Mouse (Mus musculus): ENCODE measurements at regions not wholly inside any gene's neighbourhood (a gene's known extent, or its start where the extent isn't known, plus 50 kb on each side); places are given as distances from the start of the nearest gene placed in this dataset.

GRCm38 (mm10) chr4:10204224-10204623 lies 670.1 kb upstream of the 2610301B20Rik start:
- no peak for TF ChIP-seq MYOD1 (IDR thresholded peaks at IDR 0.05; ENCODE audit: control insufficient read depth in 1 of 3, insufficient read length in 2 of 3, low read depth in 2 of 3)
- TF ChIP-seq TCF3 (IDR thresholded peaks at IDR 0.05; ENCODE audit: insufficient read length, low read depth) = no peak
- TF ChIP-seq REST (IDR thresholded peaks at IDR 0.05; ENCODE audit: insufficient read depth, insufficient read length) = no peak
- TF ChIP-seq CEBPB (IDR thresholded peaks at IDR 0.05; ENCODE audit: insufficient read depth, poor library complexity, severe bottlenecking) = no peak
- TF ChIP-seq E2F4 (IDR thresholded peaks at IDR 0.05; ENCODE audit: insufficient read depth) = no peak

DNA sequence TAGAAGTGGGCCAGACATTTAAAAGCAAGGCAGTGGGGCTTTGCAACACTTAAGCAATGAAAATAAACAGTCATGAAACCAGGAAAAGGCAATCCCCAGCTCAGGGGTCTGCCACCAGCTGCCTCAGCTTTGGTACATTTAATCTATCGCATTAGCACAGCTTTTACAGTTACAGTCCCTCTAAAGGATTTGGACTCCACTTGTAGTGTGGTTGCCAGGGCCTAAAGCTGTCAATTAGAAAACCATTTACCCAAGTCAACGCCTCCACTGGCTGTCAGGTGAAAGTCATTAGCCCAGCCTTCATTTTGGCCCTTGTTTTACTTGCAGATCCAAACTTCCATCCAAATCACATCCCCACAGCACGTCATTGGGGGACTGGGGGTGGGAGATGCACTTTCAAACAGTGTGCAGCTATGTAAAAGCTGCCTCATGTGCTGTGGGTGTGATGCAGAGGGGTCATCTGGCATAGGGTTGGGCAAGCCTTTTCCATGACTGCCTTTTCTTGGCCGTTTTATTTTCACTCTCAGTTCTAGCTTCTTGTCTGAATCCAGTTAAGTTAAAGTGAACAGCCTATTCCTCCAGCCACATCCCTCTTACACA lies 664.9 kb upstream of the 2610301B20Rik start:
- Histone ChIP-seq H3ac (ENCODE audit: control insufficient read depth, insufficient read length) (no peak overlapping the region), H3K4me3 (no peak overlapping the region), H3K27me3 (ENCODE audit: control insufficient read depth, insufficient read depth, insufficient read length) (no peaks in the 10 kb centered on the region), H3K79me2 (ENCODE audit: control insufficient read depth, insufficient read depth) (no peaks in the 10 kb centered on the region), H3K4me2 (ENCODE audit: low read depth) (no peak overlapping the region), H3K36me3 (ENCODE audit: control insufficient read depth, insufficient read depth) (no peaks in the 10 kb centered on the region)
- TF ChIP-seq REST (IDR thresholded peaks at IDR 0.05; ENCODE audit: insufficient read depth, insufficient read length) (no peak), MYOG (IDR thresholded peaks at IDR 0.05; ENCODE audit: control insufficient read depth in 1 of 3, insufficient read depth in 1 of 3, insufficient read length in 2 of 3, low read depth in 2 of 3) (no peak), USF1 (IDR thresholded peaks at IDR 0.05; ENCODE audit: low read depth) (no peak), POLR2AphosphoS2 (IDR thresholded peaks at IDR 0.05; ENCODE audit: insufficient read length, low read depth) (no peak), TCF3 (IDR thresholded peaks at IDR 0.05; ENCODE audit: insufficient read length, low read depth) (no peak)

More at GRCm38 (mm10) chr4:10204224-10204623, 670.1 kb upstream of the 2610301B20Rik start:
- no peaks in the 10 kb centered on the region for H3K36me3 ChIP-seq (ENCODE audit: control insufficient read depth, insufficient read depth)
- H3K79me2 ChIP-seq (ENCODE audit: control insufficient read depth, insufficient read depth) = no peaks in the 10 kb centered on the region
- H3K4me3 ChIP-seq = no peak overlapping the region
- no peak overlapping the region for H3K4me2 ChIP-seq (ENCODE audit: low read depth)
- no peak overlapping the region for H3ac ChIP-seq (ENCODE audit: control insufficient read depth, insufficient read length)
- H3K27me3 ChIP-seq (ENCODE audit: control insufficient read depth, insufficient read depth, insufficient read length) = no peaks in the 10 kb centered on the region

- no peak overlapping the region for H3ac ChIP-seq (ENCODE audit: control insufficient read depth, insufficient read length)
These were observed 663.0 kb upstream of the 2610301B20Rik start for GRCm38 (mm10) chr4:10211303-10211702.

GRCm38 (mm10) chr4:10235324-10235723 lies 639.0 kb upstream of the 2610301B20Rik start:
- Histone ChIP-seq H3K4me3 (no peak overlapping the region), H3K36me3 (ENCODE audit: control insufficient read depth, insufficient read depth) (no peaks in the 10 kb centered on the region), H3K27me3 (ENCODE audit: control insufficient read depth, insufficient read depth, insufficient read length) (no peaks in the 10 kb centered on the region), H3ac (ENCODE audit: control insufficient read depth, insufficient read length) (no peak overlapping the region), H3K79me2 (ENCODE audit: control insufficient read depth, insufficient read depth) (no peaks in the 10 kb centered on the region), H3K4me2 (ENCODE audit: low read depth) (no peak overlapping the region)
- TF ChIP-seq USF1 (IDR thresholded peaks at IDR 0.05; ENCODE audit: low read depth) = no peak
- TF ChIP-seq MYOD1 (IDR thresholded peaks at IDR 0.05; ENCODE audit: control insufficient read depth in 1 of 3, insufficient read length in 2 of 3, low read depth in 2 of 3) = no peak
- TF ChIP-seq REST (IDR thresholded peaks at IDR 0.05; ENCODE audit: insufficient read depth, insufficient read length) = no peak
- TF ChIP-seq CEBPB (IDR thresholded peaks at IDR 0.05; ENCODE audit: insufficient read depth, poor library complexity, severe bottlenecking) = no peak
- no peak for TF ChIP-seq TCF12 (IDR thresholded peaks at IDR 0.05; ENCODE audit: insufficient read depth, poor library complexity, severe bottlenecking)
- no peak for TF ChIP-seq MAX (IDR thresholded peaks at IDR 0.05; ENCODE audit: low read depth)
- no peak for TF ChIP-seq MYOG (IDR thresholded peaks at IDR 0.05; ENCODE audit: control insufficient read depth in 1 of 3, insufficient read depth in 1 of 3, insufficient read length in 2 of 3, low read depth in 2 of 3)
- no peak for TF ChIP-seq POLR2AphosphoS2 (IDR thresholded peaks at IDR 0.05; ENCODE audit: insufficient read length, low read depth)
- TF ChIP-seq POLR2A (IDR thresholded peaks at IDR 0.05; ENCODE audit: insufficient read length, low read depth) = no peak
- TF ChIP-seq E2F4 (IDR thresholded peaks at IDR 0.05; ENCODE audit: insufficient read depth) = no peak
- no peak for TF ChIP-seq SRF (IDR thresholded peaks at IDR 0.05; ENCODE audit: control insufficient read depth, insufficient read length, low read depth)
- TF ChIP-seq TCF3 (IDR thresholded peaks at IDR 0.05; ENCODE audit: insufficient read length, low read depth) = no peak

More at GRCm38 (mm10) chr4:10211303-10211702, 663.0 kb upstream of the 2610301B20Rik start:
- Histone ChIP-seq H3K79me2 (ENCODE audit: control insufficient read depth, insufficient read depth) (no peaks in the 10 kb centered on the region), H3K27me3 (ENCODE audit: control insufficient read depth, insufficient read depth, insufficient read length) (no peaks in the 10 kb centered on the region), H3K4me3 (no peak overlapping the region), H3K36me3 (ENCODE audit: control insufficient read depth, insufficient read depth) (no peaks in the 10 kb centered on the region), H3K4me2 (ENCODE audit: low read depth) (no peak overlapping the region)
- TF ChIP-seq USF1 (IDR thresholded peaks at IDR 0.05; ENCODE audit: low read depth) (no peak), POLR2AphosphoS2 (IDR thresholded peaks at IDR 0.05; ENCODE audit: insufficient read length, low read depth) (no peak), CEBPB (IDR thresholded peaks at IDR 0.05; ENCODE audit: insufficient read depth, poor library complexity, severe bottlenecking) (no peak), MYOD1 (IDR thresholded peaks at IDR 0.05; ENCODE audit: control insufficient read depth in 1 of 3, insufficient read length in 2 of 3, low read depth in 2 of 3) (no peak), MYOG (IDR thresholded peaks at IDR 0.05; ENCODE audit: control insufficient read depth in 1 of 3, insufficient read depth in 1 of 3, insufficient read length in 2 of 3, low read depth in 2 of 3) (no peak), TCF12 (IDR thresholded peaks at IDR 0.05; ENCODE audit: insufficient read depth, poor library complexity, severe bottlenecking) (no peak), POLR2A (IDR thresholded peaks at IDR 0.05; ENCODE audit: insufficient read length, low read depth) (no peak), MAX (IDR thresholded peaks at IDR 0.05; ENCODE audit: low read depth) (no peak)

DNA sequence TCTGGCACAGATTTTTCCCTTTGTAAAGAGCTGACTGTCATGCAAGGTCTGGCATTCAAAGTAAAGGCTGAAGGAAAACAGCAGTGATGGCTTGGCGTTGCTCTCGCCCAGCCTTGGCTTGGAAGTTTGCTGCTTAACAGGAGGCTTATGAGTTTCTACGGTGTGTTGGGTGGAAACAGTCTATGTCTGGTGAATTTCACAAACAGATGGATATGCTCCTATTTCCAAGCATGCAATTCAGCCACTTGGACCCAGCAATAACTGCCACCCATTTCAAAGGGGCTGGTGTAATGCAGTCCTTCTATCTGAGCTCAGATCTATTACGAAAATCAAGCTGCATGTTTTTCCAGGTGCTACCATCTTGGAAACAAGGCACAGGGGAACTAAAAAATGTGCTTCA lies 632.2 kb upstream of the 2610301B20Rik start:
- Histone ChIP-seq H3K4me2 (ENCODE audit: low read depth) (no peak overlapping the region), H3ac (ENCODE audit: control insufficient read depth, insufficient read length) (no peak overlapping the region), H3K4me3 (no peak overlapping the region), H3K27me3 (ENCODE audit: control insufficient read depth, insufficient read depth, insufficient read length) (no peaks in the 10 kb centered on the region), H3K79me2 (ENCODE audit: control insufficient read depth, insufficient read depth) (no peaks in the 10 kb centered on the region), H3K36me3 (ENCODE audit: control insufficient read depth, insufficient read depth) (no peaks in the 10 kb centered on the region)
- TF ChIP-seq E2F4 (IDR thresholded peaks at IDR 0.05; ENCODE audit: insufficient read depth) = no peak

Measured in myocyte (in vitro differentiated cells).